Mouse (Mus musculus) liver, embryonic 14.5 days (tissue): ENCODE measurements around the gene Mymx.

ENCODE experiments used
- CTCF ChIP-seq: IDR thresholded peaks from 2 replicates; pipeline ENCODE4 v1.5.1; 2016; ENCODE audit warnings: antibody characterized with exemption, low read depth, control low read depth
- EP300 ChIP-seq: IDR thresholded peaks from 2 replicates; pipeline ENCODE4 v1.6.1; 2016; ENCODE audit warnings: antibody characterized with exemption, low read depth

- TF ChIP-seq EP300 (no peak), CTCF (no peak)
These were observed 16.0 kb downstream of the Mymx start for GRCm38 (mm10) chr17:45585725-45586448.
